Mouse (Mus musculus): ENCODE measurements around the gene Ubqlnl. TPM values are rescaled to one million over a fixed set of nuclear protein-coding genes. Genes with fewer than 3 reads are reported as not detected.

Ubqlnl gene
- polyA plus RNA-seq, 1 experiment, result not detected

DNA sequence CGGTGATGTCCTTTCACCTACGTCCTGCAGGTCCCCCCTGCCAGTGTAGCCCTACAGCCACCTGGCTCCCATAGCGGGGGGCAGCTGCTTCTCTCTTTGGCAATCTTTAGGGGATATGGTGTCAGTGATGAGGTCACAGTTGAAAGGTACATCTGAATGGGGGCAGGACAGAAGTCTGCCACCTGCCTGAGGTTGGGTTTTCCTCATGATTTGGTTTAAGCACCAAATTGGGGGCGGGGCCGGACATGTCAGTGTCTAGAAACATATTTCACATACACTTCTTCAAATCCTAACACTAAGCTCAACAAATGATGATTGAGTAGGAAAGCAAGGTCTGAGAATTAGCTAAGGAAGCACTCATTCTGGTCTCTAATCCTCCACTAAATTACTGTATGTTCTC, 20.6 kb downstream of the Ubqlnl start, which contains the start of gene Ubqln5:
Gene Ubqln5 (minus strand): TSS at position 101 of the 400 bp plus-strand sequence.
- Histone ChIP-seq H3K27ac (ENCODE audit: insufficient read depth, low read length) (no peak within 1 kb of the TSS), H3K9ac (ENCODE audit: low read depth, poor library complexity, severe bottlenecking) (no peak within 1 kb of the TSS), H3K4me3 (ENCODE audit: low read depth, low read length) (no peak within 1 kb of the TSS), H3K27me3 (ENCODE audit: control insufficient read depth, insufficient read depth, low read length, poor library complexity, severe bottlenecking) (no peaks in the 10 kb centered on the region), H3K9me3 (replicated peaks; ENCODE audit: control insufficient read depth, insufficient read depth, low read length, poor library complexity, severe bottlenecking) (no peaks in the 10 kb centered on the region), H3K36me3 (ENCODE audit: control insufficient read depth, insufficient read depth, low read length, poor library complexity, severe bottlenecking) (no peaks in the 10 kb centered on the region), H3K4me1 (ENCODE audit: control insufficient read depth, insufficient read depth, low read length) (no peaks in the 10 kb centered on the region)
- TF ChIP-seq POLR2A (IDR thresholded peaks at IDR 0.05; ENCODE audit: insufficient read depth, low read length) (no peak), EP300 (IDR thresholded peaks at IDR 0.05; ENCODE audit: insufficient read depth, low read depth, low read length) (no peak), CTCF (IDR thresholded peaks at IDR 0.05; ENCODE audit: low read depth, low read length) (no peak)

DNA sequence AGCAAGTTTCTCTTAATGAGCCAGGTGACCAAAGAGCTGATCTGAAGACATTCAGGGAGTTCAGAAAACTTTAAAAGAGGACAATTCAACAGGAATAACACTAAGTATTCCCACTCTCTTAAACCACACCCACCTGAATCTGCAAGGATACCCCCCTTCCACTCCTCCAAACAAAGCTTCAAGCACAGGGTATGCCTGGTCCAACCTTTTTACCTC, 45.7 kb downstream of the Ubqlnl start, which contains the start of gene Olfr646:
Gene Olfr646 (plus strand): TSS at position 117 of the 216 bp plus-strand sequence.
- Histone ChIP-seq H3K4me1 (ENCODE audit: control insufficient read depth, insufficient read depth, low read length) (no peaks in the 10 kb centered on the region), H3K27me3 (ENCODE audit: control insufficient read depth, insufficient read depth, low read length, poor library complexity, severe bottlenecking) (no peaks in the 10 kb centered on the region), H3K36me3 (ENCODE audit: control insufficient read depth, insufficient read depth, low read length, poor library complexity, severe bottlenecking) (no peaks in the 10 kb centered on the region), H3K9ac (ENCODE audit: low read depth, poor library complexity, severe bottlenecking) (no peak within 1 kb of the TSS), H3K4me3 (ENCODE audit: low read depth, low read length) (no peak within 1 kb of the TSS), H3K9me3 (replicated peaks; ENCODE audit: control insufficient read depth, insufficient read depth, low read length, poor library complexity, severe bottlenecking) (no peaks in the 10 kb centered on the region), H3K27ac (ENCODE audit: insufficient read depth, low read length) (no peak within 1 kb of the TSS)
- TF ChIP-seq POLR2A (IDR thresholded peaks at IDR 0.05; ENCODE audit: insufficient read depth, low read length) (no peak), CTCF (IDR thresholded peaks at IDR 0.05; ENCODE audit: low read depth, low read length) (no peak), EP300 (IDR thresholded peaks at IDR 0.05; ENCODE audit: insufficient read depth, low read depth, low read length) (no peak)

DNA sequence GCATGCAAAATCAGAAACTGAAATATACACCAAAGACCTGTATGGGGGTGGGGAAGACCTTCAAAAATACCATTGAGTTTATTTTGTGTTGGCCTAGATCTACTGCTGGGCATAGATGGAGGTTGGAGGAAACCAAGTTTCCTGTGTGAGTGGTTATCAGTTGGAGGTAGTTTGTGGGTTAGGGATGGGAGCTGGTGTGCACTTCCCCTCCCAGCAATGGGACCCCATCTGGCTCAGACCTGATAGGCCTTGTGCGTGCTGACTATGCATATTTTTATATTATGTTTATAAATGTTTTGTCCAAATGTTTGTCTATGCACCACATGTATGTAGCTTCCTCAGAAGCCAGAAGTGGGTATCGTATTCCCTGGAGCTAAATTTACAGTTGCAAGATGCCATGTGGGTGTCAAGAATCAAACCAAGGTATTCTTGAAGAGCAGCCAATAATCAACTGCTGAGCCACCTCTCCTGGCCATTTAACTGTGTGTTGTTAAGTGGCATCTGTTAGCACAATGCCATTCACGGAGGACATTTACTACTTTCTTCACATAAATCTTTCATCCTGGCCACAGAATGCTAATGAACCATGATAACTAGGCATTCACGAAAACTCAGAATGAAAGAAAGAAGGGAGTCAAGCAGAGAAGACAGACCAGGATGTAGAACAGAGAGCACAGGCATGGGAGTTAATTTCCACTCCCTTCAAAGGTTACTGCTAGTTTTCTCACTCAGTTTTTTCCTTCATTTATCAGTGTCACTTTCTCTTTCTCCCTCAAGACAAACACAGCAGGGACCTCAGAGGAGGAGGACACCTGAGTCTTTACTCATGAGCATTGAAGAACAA, 46.2 kb downstream of the Ubqlnl start:
- H3K9ac ChIP-seq (ENCODE audit: low read depth, poor library complexity, severe bottlenecking), result no peak overlapping the region
- no peaks in the 10 kb centered on the region for H3K9me3 ChIP-seq (replicated peaks; ENCODE audit: control insufficient read depth, insufficient read depth, low read length, poor library complexity, severe bottlenecking)
- H3K27me3 ChIP-seq (ENCODE audit: control insufficient read depth, insufficient read depth, low read length, poor library complexity, severe bottlenecking), result no peaks in the 10 kb centered on the region
- H3K4me3 ChIP-seq (ENCODE audit: low read depth, low read length), result no peak overlapping the region
- H3K36me3 ChIP-seq (ENCODE audit: control insufficient read depth, insufficient read depth, low read length, poor library complexity, severe bottlenecking), result no peaks in the 10 kb centered on the region
- no peaks in the 10 kb centered on the region for H3K4me1 ChIP-seq (ENCODE audit: control insufficient read depth, insufficient read depth, low read length)
- no peak for TF ChIP-seq CTCF (IDR thresholded peaks at IDR 0.05; ENCODE audit: low read depth, low read length)
- TF ChIP-seq POLR2A (IDR thresholded peaks at IDR 0.05; ENCODE audit: insufficient read depth, low read length), result no peak
- no peak for TF ChIP-seq EP300 (IDR thresholded peaks at IDR 0.05; ENCODE audit: insufficient read depth, low read depth, low read length)
- no peak overlapping the region for H3K27ac ChIP-seq (ENCODE audit: insufficient read depth, low read length)

Other genes with a start within 250 kb of the Ubqlnl start
- not detected in 2 replicates for gene Olfr65, start 247.1 kb downstream of the Ubqlnl start, polyA plus RNA-seq (2011; ENCODE audit: insufficient read depth, insufficient read length, low read depth, missing spikeins)
- not detected in 2 replicates for gene Olfr631, start 221.7 kb downstream of the Ubqlnl start, polyA plus RNA-seq (2011; ENCODE audit: insufficient read depth, insufficient read length, low read depth, missing spikeins)
- not detected in 2 replicates for gene Olfr632, start 216.2 kb downstream of the Ubqlnl start, polyA plus RNA-seq (2011; ENCODE audit: insufficient read depth, insufficient read length, low read depth, missing spikeins)
- gene Olfr633, start 206.1 kb downstream of the Ubqlnl start, polyA plus RNA-seq (2011; ENCODE audit: insufficient read depth, insufficient read length, low read depth, missing spikeins), result not detected in 2 replicates
- 0.08 and 0.13 TPM in 2 replicates for gene Olfr635, start 179.4 kb downstream of the Ubqlnl start, polyA plus RNA-seq (2011; ENCODE audit: insufficient read depth, insufficient read length, low read depth, missing spikeins)
- not detected in 2 replicates for gene Olfr638, start 151.8 kb downstream of the Ubqlnl start, polyA plus RNA-seq (2011; ENCODE audit: insufficient read depth, insufficient read length, low read depth, missing spikeins)
- gene Olfr639, start 133.3 kb downstream of the Ubqlnl start, polyA plus RNA-seq (2011; ENCODE audit: insufficient read depth, insufficient read length, low read depth, missing spikeins), result not detected in 2 replicates
- not detected in 2 replicates for gene Olfr640, start 125.0 kb downstream of the Ubqlnl start, polyA plus RNA-seq (2011; ENCODE audit: insufficient read depth, insufficient read length, low read depth, missing spikeins)
- gene Olfr641, start 115.1 kb downstream of the Ubqlnl start, polyA plus RNA-seq (2011; ENCODE audit: insufficient read depth, insufficient read length, low read depth, missing spikeins), result not detected in 2 replicates
- 0.14 TPM in 1 of 2 replicates, not detected in the other for gene Olfr642, start 97.9 kb downstream of the Ubqlnl start, polyA plus RNA-seq (2011; ENCODE audit: insufficient read depth, insufficient read length, low read depth, missing spikeins)
- gene 4930516K23Rik, start 89.1 kb downstream of the Ubqlnl start, polyA plus RNA-seq (2011; ENCODE audit: insufficient read depth, insufficient read length, low read depth, missing spikeins), result not detected in 2 replicates
- gene Olfr644, start 78.7 kb downstream of the Ubqlnl start, polyA plus RNA-seq (2011; ENCODE audit: insufficient read depth, insufficient read length, low read depth, missing spikeins), result not detected in 2 replicates
- gene Olfr645, start 65.1 kb downstream of the Ubqlnl start, polyA plus RNA-seq (2011; ENCODE audit: insufficient read depth, insufficient read length, low read depth, missing spikeins), result not detected in 2 replicates
- gene Olfr646, start 45.7 kb downstream of the Ubqlnl start, polyA plus RNA-seq (2011; ENCODE audit: insufficient read depth, insufficient read length, low read depth, missing spikeins), result not detected in 2 replicates
- not detected in 2 replicates for gene Ubqln5, start 20.7 kb downstream of the Ubqlnl start, polyA plus RNA-seq (2011; ENCODE audit: insufficient read depth, insufficient read length, low read depth, missing spikeins)
- not detected in 2 replicates for gene Olfr643, start 13.2 kb downstream of the Ubqlnl start, polyA plus RNA-seq (2011; ENCODE audit: insufficient read depth, insufficient read length, low read depth, missing spikeins)
- gene Ubqln3, start 7.3 kb downstream of the Ubqlnl start, polyA plus RNA-seq (2011; ENCODE audit: insufficient read depth, insufficient read length, low read depth, missing spikeins), result not detected in 2 replicates
- not detected in 2 replicates for gene Olfm5, start 14.3 kb upstream of the Ubqlnl start, polyA plus RNA-seq (2011; ENCODE audit: insufficient read depth, insufficient read length, low read depth, missing spikeins)
- gene Olfr648, start 32.8 kb upstream of the Ubqlnl start, polyA plus RNA-seq (2011; ENCODE audit: insufficient read depth, insufficient read length, low read depth, missing spikeins), result not detected in 2 replicates
- gene Olfr649, start 45.4 kb upstream of the Ubqlnl start, polyA plus RNA-seq (2011; ENCODE audit: insufficient read depth, insufficient read length, low read depth, missing spikeins), result not detected in 2 replicates
- 119 and 128 TPM in 2 replicates for gene Trim6, start 68.2 kb upstream of the Ubqlnl start, polyA plus RNA-seq (2011; ENCODE audit: insufficient read depth, insufficient read length, low read depth, missing spikeins)
- 10.6 and 11.6 TPM in 2 replicates for gene Trim34a, start 93.9 kb upstream of the Ubqlnl start, polyA plus RNA-seq (2011; ENCODE audit: insufficient read depth, insufficient read length, low read depth, missing spikeins)
- 1.2 and 2.5 TPM in 2 replicates for gene Trim5, start 137.5 kb upstream of the Ubqlnl start, polyA plus RNA-seq (2011; ENCODE audit: insufficient read depth, insufficient read length, low read depth, missing spikeins)
- 25.3 and 26.2 TPM in 2 replicates for gene Trim12a, start 164.9 kb upstream of the Ubqlnl start, polyA plus RNA-seq (2011; ENCODE audit: insufficient read depth, insufficient read length, low read depth, missing spikeins)
- gene Trim34b, start 178.9 kb upstream of the Ubqlnl start, polyA plus RNA-seq (2011; ENCODE audit: insufficient read depth, insufficient read length, low read depth, missing spikeins), result not detected in 2 replicates
- gene Trim12c, start 202.8 kb upstream of the Ubqlnl start, polyA plus RNA-seq (2011; ENCODE audit: insufficient read depth, insufficient read length, low read depth, missing spikeins), result 16.0 and 16.3 TPM in 2 replicates
- not detected in 2 replicates for gene Trim30b, start 219.3 kb upstream of the Ubqlnl start, polyA plus RNA-seq (2011; ENCODE audit: insufficient read depth, insufficient read length, low read depth, missing spikeins)

Data from ES-Bruce4 (cell line).